22 mouse cellular contexts compared by ENCODE assay signal in genomic region chr19:16518569-16518968, GRCm38 (mm10).
"Had no signal": no experiment of that assay in that cellular context is flagged by ENCODE, and none has a peak within 500 bp of the region (broad histone marks: within the 10 kb centered on the region; RNA-seq: fewer than 3 reads in every experiment).

No protein-coding gene starts in this region.

- ATAC-seq: liver, postnatal 0 days had no signal

- H3K36me3 ChIP-seq: limb, embryonic 12.5 days; limb, embryonic 15.5 days; neural tube, embryonic 12.5 days; neural tube, embryonic 15.5 days had no signal

- H3K4me2 ChIP-seq: limb, embryonic 12.5 days; limb, embryonic 15.5 days; liver, embryonic 11.5 days; midbrain, embryonic 11.5 days; neural tube, embryonic 12.5 days; neural tube, embryonic 15.5 days had no signal

- H3K9ac ChIP-seq: limb, embryonic 12.5 days; limb, embryonic 15.5 days; liver, embryonic 14.5 days; liver, postnatal 0 days; neural tube, embryonic 12.5 days; neural tube, embryonic 15.5 days had no signal

- H3K27ac ChIP-seq: limb, embryonic 12.5 days; limb, embryonic 15.5 days; liver, embryonic 14.5 days; macrophage; neural tube, embryonic 12.5 days; neural tube, embryonic 15.5 days; stomach, postnatal 0 days had no signal

- H3K4me3 ChIP-seq: limb, embryonic 12.5 days; limb, embryonic 15.5 days; megakaryocyte, embryonic 14.5 days; neural tube, embryonic 12.5 days; neural tube, embryonic 15.5 days had no signal

- H3K9me3 ChIP-seq: limb, embryonic 12.5 days; limb, embryonic 15.5 days; megakaryocyte, embryonic 14.5 days; neural tube, embryonic 12.5 days; neural tube, embryonic 15.5 days had no signal

- DNase-seq: kidney, adult 18-20 months; kidney, adult 9 months; kidney, postnatal 14 days; kidney, postnatal 4 days; left cerebral cortex, postnatal 4 days; liver, postnatal 0 days; lung, postnatal 14 days; midbrain, embryonic 14.5 days; right cerebral cortex, adult 18-20 months; right cerebral cortex, postnatal 14 days; right cerebral cortex, postnatal 4 days; thymus, postnatal 25 days had no signal

- H3K27me3 ChIP-seq: limb, embryonic 12.5 days; limb, embryonic 15.5 days; megakaryocyte, embryonic 14.5 days; neural tube, embryonic 12.5 days; neural tube, embryonic 15.5 days had no signal

- H3K4me1 ChIP-seq: limb, embryonic 12.5 days; megakaryocyte, embryonic 14.5 days; neural tube, embryonic 12.5 days; neural tube, embryonic 15.5 days had no signal
